In genomic region chr9:73968641-73969121, GRCm38 (mm10) we compare ENCODE assay signal across 9 mouse cellular contexts. TPM values are rescaled to one million over a fixed set of nuclear protein-coding genes. Genes with fewer than 3 reads are reported as not detected.
A peak's percentile ranks its signal among the peaks of the same experiment; 100 is the strongest.
DNase-seq lines count a peak whose midpoint lies in the region; ATAC-seq lines count a peak whose summit lies in the region.
"Had no signal": no experiment of that assay in that cellular context is flagged by ENCODE, and none has a peak within 500 bp of the region (broad histone marks: within the 10 kb centered on the region; RNA-seq: fewer than 3 reads in every experiment).

Gene Unc13c, minus strand, starts transcription at chr9:73968966.

- peak within 1 kb of the TSS; percentile 37 for H3K4me3 ChIP-seq in kidney, embryonic 15.5 days (replicated peaks)
- H3K4me3 ChIP-seq in limb, embryonic 15.5 days, result peak within 1 kb of the TSS; percentile 35
- H3K4me3 ChIP-seq: erythroblast, embryonic 14.5 days had no signal

- peak within 1 kb of the TSS; percentile 66 for H3K4me2 ChIP-seq in kidney, embryonic 15.5 days
- H3K4me2 ChIP-seq in limb, embryonic 15.5 days, result peak within 1 kb of the TSS; percentile 58

- H3K9ac ChIP-seq in kidney, embryonic 15.5 days, result no peak within 1 kb of the TSS
- 0 out of 2 replicates have a peak within 1 kb of the TSS, but pooled peaks have one; percentile 33 for H3K9ac ChIP-seq in limb, embryonic 15.5 days

- peaks cover 19% of the 10 kb centered on the region for H3K4me1 ChIP-seq in kidney, embryonic 15.5 days
- H3K4me1 ChIP-seq in limb, embryonic 15.5 days, result peaks cover 15% of the 10 kb centered on the region

- DNase-seq in gastrocnemius, adult 18-20 months (ENCODE audit: low spot score), result peak; percentile 1
- no peak for DNase-seq in gastrocnemius, adult 8-10 months (ENCODE audit: low spot score in 2 of 2)
- peak; percentile 64 to 74 for DNase-seq in cerebellum, postnatal 14 days
- peak; percentile 13 to 61 for DNase-seq in frontal cortex, postnatal 10 days (ENCODE audit: low spot score in 2 of 2)
- DNase-seq in retina, postnatal 1 day, result peak; percentile 64
- DNase-seq in MN1 (ENCODE audit: low spot score), result no peak

- ATAC-seq in kidney, embryonic 15.5 days (replicated peaks; ENCODE audit: low FRiP score), result peak; percentile 81; the same call in 1 of the 2 replicates
- peak; percentile 40; the same call in 1 of the 2 replicates for ATAC-seq in limb, embryonic 15.5 days (ENCODE audit: insufficient number of reproducible peaks, low FRiP score, low TSS enrichment, low read depth)

- H3K27ac ChIP-seq in kidney, embryonic 15.5 days, result no peak within 1 kb of the TSS
- H3K27ac ChIP-seq in limb, embryonic 15.5 days, result peak within 1 kb of the TSS; percentile 11; the same call in 1 of the 2 replicates

- no peaks in the 10 kb centered on the region for H3K36me3 ChIP-seq in kidney, embryonic 15.5 days
- no peaks in the 10 kb centered on the region for H3K36me3 ChIP-seq in limb, embryonic 15.5 days

- WGBS in kidney, embryonic 15.5 days, result 2% methylated on average over 17 of the region's 17 CpGs
- WGBS in limb, embryonic 15.5 days, result 2% methylated on average over 17 of the region's 17 CpGs

- peaks cover 42% of the 10 kb centered on the region for H3K27me3 ChIP-seq in kidney, embryonic 15.5 days
- H3K27me3 ChIP-seq in limb, embryonic 15.5 days, result no peaks in the 10 kb centered on the region

- no peaks in the 10 kb centered on the region for H3K9me3 ChIP-seq in kidney, embryonic 15.5 days (replicated peaks)
- H3K9me3 ChIP-seq in limb, embryonic 15.5 days, result no peaks in the 10 kb centered on the region

RNA-seq across cellular contexts. Expression of gene Unc13c, which starts in this region (rescaled TPM):
- total RNA-seq in gastrocnemius, adult 18-20 months (2021), result under 1 TPM; 0.16 to 0.17 TPM
- total RNA-seq in gastrocnemius, adult 8-10 months (2022), result under 1 TPM; 0.05 to 0.22 (median 0.19) TPM
- polyA plus RNA-seq in kidney, embryonic 15.5 days (2015; fragmentation: Nextera tagmentation; extraction: Ambion mirVana), result 0.49 and 0.52 TPM in 2 replicates
- 0.83 and 1.1 TPM in 2 replicates for polyA plus RNA-seq in limb, embryonic 15.5 days (2015; fragmentation: Nextera tagmentation; extraction: Ambion mirVana)
- polyA plus RNA-seq: erythroblast, embryonic 14.5 days had no signal

Comparison
In these comparisons a context has a peak if more than half of its experiments do, and no peak if none do; other contexts are left out.
1. Peak in DNase-seq in gastrocnemius, adult 18-20 months; RNA of the gene not detected or under 1 TPM.
2. Peak in ATAC-seq, H3K4me3 ChIP-seq and H3K4me2 ChIP-seq in kidney, embryonic 15.5 days; RNA of the gene not detected or under 1 TPM.
3. DNase-seq: peak in cerebellum, postnatal 14 days (2 of 2), frontal cortex, postnatal 10 days (2 of 2) and retina, postnatal 1 day (single experiment); none in gastrocnemius, adult 8-10 months (0 of 2) and MN1 (single experiment).